Mouse (Mus musculus): ENCODE measurements at regions not wholly inside any gene's neighbourhood (a gene's known extent, or its start where the extent isn't known, plus 50 kb on each side); places are given as distances from the start of the nearest gene placed in this dataset.

DNA sequence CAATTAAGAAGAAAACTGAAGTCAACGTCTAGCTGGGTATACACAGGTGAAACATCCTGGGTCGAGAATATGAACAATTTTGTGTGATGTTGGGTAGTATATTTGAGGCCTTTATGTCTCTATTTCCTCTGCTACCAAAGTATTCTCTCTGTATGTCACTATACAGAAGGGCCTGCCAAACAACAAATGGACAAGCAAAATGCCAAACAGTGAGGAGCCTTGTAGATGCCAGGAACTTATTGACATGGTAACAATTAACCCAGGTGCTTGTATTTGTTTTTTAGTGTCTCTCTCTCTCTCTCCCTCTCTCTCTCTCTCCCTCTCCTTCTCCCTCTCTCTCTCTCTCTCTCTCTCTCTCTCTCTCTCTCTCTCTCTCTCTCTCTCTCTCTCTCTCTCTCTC lies 529.1 kb downstream of the Tmem114 start:
- TF ChIP-seq CTCF (IDR thresholded peaks at IDR 0.05; ENCODE audit: low read depth): no peak
- H3K9me3 ChIP-seq (ENCODE audit: low read length): no peaks in the 10 kb centered on the region
- WGBS: 82% methylated on average over 2 of the region's 2 CpGs
- H3K4me2 ChIP-seq (ENCODE audit: low read depth, low read length): no peak overlapping the region
- H3K4me3 ChIP-seq (ENCODE audit: low read length): no peak overlapping the region
- DNase-seq (ENCODE audit: low spot score): no peak
- no peaks in the 10 kb centered on the region for H3K27me3 ChIP-seq (ENCODE audit: insufficient read depth, low read length)
- no peaks in the 10 kb centered on the region for H3K4me1 ChIP-seq (ENCODE audit: insufficient read depth, low read length)
- ATAC-seq: no peak
- H3K9ac ChIP-seq (replicated peaks; ENCODE audit: low read length): no peak overlapping the region
- H3K27ac ChIP-seq: no peak overlapping the region
- H3K36me3 ChIP-seq (ENCODE audit: insufficient read depth, low read length): no peaks in the 10 kb centered on the region

DNA sequence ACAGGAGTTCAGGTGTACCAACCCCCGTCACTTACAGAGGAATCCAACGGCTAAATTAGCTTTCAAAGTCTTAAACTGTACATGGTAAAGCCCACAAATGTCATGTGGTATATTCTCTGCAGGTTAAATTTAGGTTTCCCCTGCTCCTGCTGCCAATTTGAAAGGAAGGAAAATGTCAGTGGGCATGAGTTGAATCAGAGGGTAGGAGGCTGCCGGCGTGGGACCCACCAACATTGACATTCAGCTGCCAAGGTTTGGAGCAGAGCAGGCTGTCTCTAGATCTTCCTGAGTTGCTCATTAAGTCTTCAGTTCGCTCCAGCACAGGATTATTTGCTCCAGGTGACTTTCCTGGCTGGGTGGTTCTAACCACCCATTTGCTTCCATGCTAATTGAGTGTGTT lies 532.1 kb downstream of the Tmem114 start:
- no peak for TF ChIP-seq CTCF (IDR thresholded peaks at IDR 0.05; ENCODE audit: low read depth)
- Histone ChIP-seq H3K9ac (replicated peaks; ENCODE audit: low read length) (no peak overlapping the region), H3K9me3 (ENCODE audit: low read length) (no peaks in the 10 kb centered on the region), H3K27ac (no peak overlapping the region), H3K4me1 (ENCODE audit: insufficient read depth, low read length) (no peaks in the 10 kb centered on the region), H3K4me3 (ENCODE audit: low read length) (no peak overlapping the region), H3K36me3 (ENCODE audit: insufficient read depth, low read length) (no peaks in the 10 kb centered on the region), H3K27me3 (ENCODE audit: insufficient read depth, low read length) (no peaks in the 10 kb centered on the region), H3K4me2 (ENCODE audit: low read depth, low read length) (no peak overlapping the region)
- 81% methylated on average over 5 of the region's 5 CpGs for WGBS
- no peak for ATAC-seq
- no peak for DNase-seq (ENCODE audit: low spot score)

DNA sequence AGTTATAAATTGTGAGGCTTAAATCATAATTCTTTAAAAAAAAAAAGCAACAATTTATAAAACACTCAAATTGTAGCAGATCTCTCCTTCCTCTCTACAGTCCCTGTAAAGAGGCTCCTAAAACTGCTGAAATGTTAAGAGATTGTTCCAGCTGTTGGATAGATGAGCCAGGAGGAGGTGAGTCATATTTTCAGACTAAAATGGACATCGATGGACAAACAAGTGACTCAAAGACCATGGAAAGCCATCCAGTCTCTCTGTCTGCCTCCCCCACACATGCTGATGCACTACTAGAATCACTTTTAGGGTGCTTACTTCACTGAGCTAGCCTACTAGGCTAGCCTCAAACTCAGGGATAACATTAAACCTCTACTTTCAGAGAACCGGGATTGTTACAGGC lies 561.5 kb downstream of the Tmem114 start:
- no peak overlapping the region for H3K27ac ChIP-seq
- WGBS: 94% methylated on average over 2 of the region's 2 CpGs

GRCm38 (mm10) chr16:7839139-7839538 lies 585.8 kb downstream of the Tmem114 start:
- H3K9me3 ChIP-seq (ENCODE audit: low read length): no peaks in the 10 kb centered on the region
- H3K36me3 ChIP-seq (ENCODE audit: insufficient read depth, low read length): no peaks in the 10 kb centered on the region
- TF ChIP-seq CTCF (IDR thresholded peaks at IDR 0.05; ENCODE audit: low read depth): no peak
- 70% methylated on average over 5 of the region's 5 CpGs for WGBS
- H3K4me2 ChIP-seq (ENCODE audit: low read depth, low read length): no peak overlapping the region
- no peak overlapping the region for H3K4me3 ChIP-seq (ENCODE audit: low read length)
- ATAC-seq: no peak
- no peaks in the 10 kb centered on the region for H3K27me3 ChIP-seq (ENCODE audit: insufficient read depth, low read length)
- H3K4me1 ChIP-seq (ENCODE audit: insufficient read depth, low read length): no peaks in the 10 kb centered on the region
- H3K9ac ChIP-seq (replicated peaks; ENCODE audit: low read length): no peak overlapping the region
- H3K27ac ChIP-seq: no peak overlapping the region
- DNase-seq (ENCODE audit: low spot score): no peak

More for the DNA sequence above, 561.5 kb downstream of the Tmem114 start:
- ATAC-seq: no peak
- H3K9ac ChIP-seq (replicated peaks; ENCODE audit: low read length): no peak overlapping the region
- H3K36me3 ChIP-seq (ENCODE audit: insufficient read depth, low read length): no peaks in the 10 kb centered on the region
- no peaks in the 10 kb centered on the region for H3K4me1 ChIP-seq (ENCODE audit: insufficient read depth, low read length)
- no peak for TF ChIP-seq CTCF (IDR thresholded peaks at IDR 0.05; ENCODE audit: low read depth)
- no peak overlapping the region for H3K4me2 ChIP-seq (ENCODE audit: low read depth, low read length)
- H3K27me3 ChIP-seq (ENCODE audit: insufficient read depth, low read length): no peaks in the 10 kb centered on the region
- no peak overlapping the region for H3K4me3 ChIP-seq (ENCODE audit: low read length)
- DNase-seq (ENCODE audit: low spot score): no peak
- no peaks in the 10 kb centered on the region for H3K9me3 ChIP-seq (ENCODE audit: low read length)

DNA sequence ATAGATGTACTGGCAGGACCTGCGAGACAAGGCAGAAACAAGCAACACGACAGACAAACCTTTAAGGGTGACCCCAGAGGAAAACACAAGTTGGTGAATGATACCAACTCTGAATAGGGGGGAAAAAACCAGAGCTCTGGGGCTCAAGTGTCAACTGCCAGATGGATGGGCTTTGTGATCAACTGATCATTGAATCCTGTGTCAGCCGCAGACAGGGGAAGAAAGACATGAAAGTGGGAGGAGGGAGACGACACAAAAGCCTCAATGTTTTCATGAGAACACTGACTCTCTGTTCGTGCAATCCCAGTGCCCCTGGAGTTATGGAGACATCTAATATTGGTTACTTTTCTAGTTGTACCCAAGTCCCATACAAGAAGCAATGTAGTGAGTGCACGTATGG lies 593.8 kb downstream of the Tmem114 start:
- H3K4me3 ChIP-seq (ENCODE audit: low read length): no peak overlapping the region
- no peaks in the 10 kb centered on the region for H3K36me3 ChIP-seq (ENCODE audit: insufficient read depth, low read length)
- no peak overlapping the region for H3K9ac ChIP-seq (replicated peaks; ENCODE audit: low read length)
- no peak overlapping the region for H3K27ac ChIP-seq
- H3K4me1 ChIP-seq (ENCODE audit: insufficient read depth, low read length): no peaks in the 10 kb centered on the region
- DNase-seq (ENCODE audit: low spot score): no peak
- H3K4me2 ChIP-seq (ENCODE audit: low read depth, low read length): no peak overlapping the region
- no peak for TF ChIP-seq CTCF (IDR thresholded peaks at IDR 0.05; ENCODE audit: low read depth)
- no peak for ATAC-seq
- WGBS: 28% methylated on average over 6 of the region's 6 CpGs
- no peaks in the 10 kb centered on the region for H3K9me3 ChIP-seq (ENCODE audit: low read length)
- H3K27me3 ChIP-seq (ENCODE audit: insufficient read depth, low read length): no peaks in the 10 kb centered on the region

DNA sequence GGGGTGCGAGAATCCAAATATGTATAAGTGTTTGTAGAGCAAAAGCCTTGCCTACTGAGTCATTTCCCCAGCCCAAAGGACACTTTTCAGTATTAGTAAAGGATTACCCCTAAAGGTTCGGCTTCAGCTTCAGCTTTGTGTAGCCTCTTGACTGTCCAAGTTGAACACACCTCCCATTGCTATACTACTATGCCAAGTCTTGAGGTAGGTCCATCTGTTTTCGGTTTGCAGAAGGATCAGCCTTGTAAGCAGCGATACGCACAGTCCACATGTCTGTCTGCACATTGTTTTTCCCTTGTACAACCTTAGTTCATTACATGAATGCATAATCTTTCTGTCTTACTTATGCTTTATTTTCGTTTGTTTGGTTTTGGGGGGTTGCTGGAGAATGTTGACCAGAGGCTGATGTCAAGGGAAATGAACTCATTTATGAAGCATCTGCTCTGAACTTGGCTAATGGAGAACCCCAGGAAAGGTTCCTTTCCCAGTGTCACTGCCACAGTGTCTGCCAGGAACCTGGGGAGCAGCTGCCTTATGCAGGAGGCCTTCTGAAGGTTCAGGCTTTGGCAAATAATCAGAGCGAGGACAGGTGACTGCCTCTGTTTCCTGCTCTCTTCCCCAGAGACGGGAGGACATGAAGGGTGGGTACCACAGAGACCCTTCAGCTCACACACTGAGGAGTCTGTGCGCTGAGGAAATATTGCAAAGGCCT lies 594.8 kb downstream of the Tmem114 start:
- Histone ChIP-seq H3K9ac (replicated peaks; ENCODE audit: low read length) (no peak overlapping the region), H3K4me1 (ENCODE audit: insufficient read depth, low read length) (no peaks in the 10 kb centered on the region), H3K4me3 (ENCODE audit: low read length) (no peak overlapping the region), H3K27ac (no peak overlapping the region), H3K4me2 (ENCODE audit: low read depth, low read length) (no peak overlapping the region), H3K27me3 (ENCODE audit: insufficient read depth, low read length) (no peaks in the 10 kb centered on the region), H3K9me3 (ENCODE audit: low read length) (no peaks in the 10 kb centered on the region), H3K36me3 (ENCODE audit: insufficient read depth, low read length) (no peaks in the 10 kb centered on the region)
- ATAC-seq (no peak), DNase-seq (ENCODE audit: low spot score) (no peak)
- WGBS: 78% methylated on average over 9 of the region's 9 CpGs
- TF ChIP-seq CTCF (IDR thresholded peaks at IDR 0.05; ENCODE audit: low read depth): no peak

GRCm38 (mm10) chr16:7801161-7801560 lies 623.8 kb downstream of the Tmem114 start:
- no peaks in the 10 kb centered on the region for H3K27me3 ChIP-seq (ENCODE audit: insufficient read depth, low read length)
- no peak for TF ChIP-seq CTCF (IDR thresholded peaks at IDR 0.05; ENCODE audit: low read depth)
- no peak overlapping the region for H3K4me2 ChIP-seq (ENCODE audit: low read depth, low read length)
- no peaks in the 10 kb centered on the region for H3K36me3 ChIP-seq (ENCODE audit: insufficient read depth, low read length)
- H3K27ac ChIP-seq: no peak overlapping the region
- H3K9me3 ChIP-seq (ENCODE audit: low read length): no peaks in the 10 kb centered on the region; the same call in 1 of the 2 replicates
- 89% methylated on average over 2 of the region's 2 CpGs for WGBS
- DNase-seq (ENCODE audit: low spot score): no peak
- H3K9ac ChIP-seq (replicated peaks; ENCODE audit: low read length): no peak overlapping the region
- H3K4me3 ChIP-seq (ENCODE audit: low read length): no peak overlapping the region
- ATAC-seq: no peak
- H3K4me1 ChIP-seq (ENCODE audit: insufficient read depth, low read length): no peaks in the 10 kb centered on the region
